Mouse (Mus musculus) urinary bladder, postnatal 0 days (tissue): ENCODE data around the gene Actn3. TPM values are rescaled to one million over a fixed set of nuclear protein-coding genes. Genes with fewer than 3 reads are reported as not detected.

Experiments
- polyA plus RNA-seq: library from polyadenylated mRNA; unstranded; fragments of >200 nt; fragmentation: Nextera tagmentation; extraction: Ambion mirVana; gene quantifications from 2 replicates; pipeline ENCODE4 v1.2.1, GENCODE M21; 2015

Actn3 gene
- 2.0 and 2.5 TPM in 2 replicates for polyA plus RNA-seq

GRCm38 (mm10) chr19:4877785-4878184, at the start of gene Actn3:
Gene Actn3 (minus strand): TSS chr19:4877909.

GRCm38 (mm10) chr19:4905979-4906794, 28.5 kb upstream of the Actn3 start, which contains the start of gene Bbs1:
Gene Bbs1 (minus strand): TSS chr19:4906628.

GRCm38 (mm10) chr19:4878405-4879323, 955 bp upstream of the Actn3 start, which contains the start of gene Zdhhc24:
Gene Zdhhc24 (plus strand): TSS chr19:4878668.

GRCm38 (mm10) chr19:4854552-4855469, 22.9 kb downstream of the Actn3 start, which contains the start of gene Ctsf:
Gene Ctsf (plus strand): TSS chr19:4855130.

GRCm38 (mm10) chr19:4839149-4839548, 38.6 kb downstream of the Actn3 start, which contains the start of the genes Ccs and Ccdc87:
Gene Ccs (minus strand): TSS chr19:4839332.
Gene Ccdc87 (plus strand): TSS chr19:4839366.

Other genes starting within 250 kb of the Actn3 start
- gene Gm960, start 179.2 kb downstream of the Actn3 start, polyA plus RNA-seq, result 1.2 and 1.6 TPM in 2 replicates
- gene Sptbn2, start 166.7 kb downstream of the Actn3 start, polyA plus RNA-seq, result 0.84 and 0.91 TPM in 2 replicates
- 19.3 and 20.2 TPM in 2 replicates for gene Rbm4b, start 121.4 kb downstream of the Actn3 start, polyA plus RNA-seq
- 17.1 and 20.8 TPM in 2 replicates for gene Rbm4, start 84.0 kb downstream of the Actn3 start, polyA plus RNA-seq
- 14.5 and 15.7 TPM in 2 replicates for gene Gm21992, start 66.3 kb downstream of the Actn3 start, polyA plus RNA-seq
- gene Rbm14, start 66.3 kb downstream of the Actn3 start, polyA plus RNA-seq, result 24.3 and 30.8 TPM in 2 replicates
- gene Ccs, start 38.6 kb downstream of the Actn3 start, polyA plus RNA-seq, result 45.7 and 45.9 TPM in 2 replicates
- gene Ccdc87, start 38.5 kb downstream of the Actn3 start, polyA plus RNA-seq, result 0.04 TPM in 1 of 2 replicates, not detected in the other
- 46.6 and 51.4 TPM in 2 replicates for gene Ctsf, start 22.8 kb downstream of the Actn3 start, polyA plus RNA-seq
- 7.5 and 8.5 TPM in 2 replicates for gene Zdhhc24, start 759 bp upstream of the Actn3 start, polyA plus RNA-seq
- gene Bbs1, start 28.7 kb upstream of the Actn3 start, polyA plus RNA-seq, result 1.3 TPM in 2 replicates
- gene Dpp3, start 50.4 kb upstream of the Actn3 start, polyA plus RNA-seq, result 59.2 and 62.6 TPM in 2 replicates
- gene Peli3, start 65.2 kb upstream of the Actn3 start, polyA plus RNA-seq, result 0.85 and 1.1 TPM in 2 replicates
- gene Mrpl11, start 84.2 kb upstream of the Actn3 start, polyA plus RNA-seq, result 70.0 and 78.0 TPM in 2 replicates
- gene Npas4, start 112.4 kb upstream of the Actn3 start, polyA plus RNA-seq, result 0.47 and 0.60 TPM in 2 replicates
- 1.9 and 2.1 TPM in 2 replicates for gene Slc29a2, start 146.0 kb upstream of the Actn3 start, polyA plus RNA-seq
- gene B4gat1, start 160.9 kb upstream of the Actn3 start, polyA plus RNA-seq, result 26.6 and 28.5 TPM in 2 replicates
- gene AC124502.3, start 161.0 kb upstream of the Actn3 start, polyA plus RNA-seq, result 0.24 and 0.34 TPM in 2 replicates
- gene Brms1, start 163.4 kb upstream of the Actn3 start, polyA plus RNA-seq, result 26.0 and 29.3 TPM in 2 replicates
- 6.4 and 7.8 TPM in 2 replicates for gene Rin1, start 172.6 kb upstream of the Actn3 start, polyA plus RNA-seq
- gene Cd248, start 190.2 kb upstream of the Actn3 start, polyA plus RNA-seq, result 89.9 and 99.5 TPM in 2 replicates
- 6.8 and 7.9 TPM in 2 replicates for gene Tmem151a, start 207.6 kb upstream of the Actn3 start, polyA plus RNA-seq
- gene Yif1a, start 210.6 kb upstream of the Actn3 start, polyA plus RNA-seq, result 161 and 162 TPM in 2 replicates
- 1.2 and 2.0 TPM in 2 replicates for gene Cnih2, start 220.6 kb upstream of the Actn3 start, polyA plus RNA-seq
- 201 TPM in 2 replicates for gene Rab1b, start 229.2 kb upstream of the Actn3 start, polyA plus RNA-seq
- 23.4 and 23.5 TPM in 2 replicates for gene Klc2, start 240.7 kb upstream of the Actn3 start, polyA plus RNA-seq